Mouse (Mus musculus) cerebellum, adult 9-10 months (tissue): ENCODE data around the gene Tcstv3.
"Not testable (repeated sequence)": the region's sequence is repeated elsewhere in the genome, so short reads cannot be mapped to it uniquely, and the experiment has no call there.

Experiments used
- DNase-seq: peaks from one replicate; pipeline ENCODE4 v3.0.0; 2022

Tcstv3 gene

GRCm38 (mm10) chr13:120316578-120316977 is at the start of gene Tcstv3:
TSS of gene Tcstv3 (plus strand) at chr13:120316878.
- DNase-seq = not testable (repeated sequence)

- not testable (repeated sequence) for DNase-seq
Measured at GRCm38 (mm10) chr13:120277837-120278236, 38.8 kb upstream of the Tcstv3 start.

DNA sequence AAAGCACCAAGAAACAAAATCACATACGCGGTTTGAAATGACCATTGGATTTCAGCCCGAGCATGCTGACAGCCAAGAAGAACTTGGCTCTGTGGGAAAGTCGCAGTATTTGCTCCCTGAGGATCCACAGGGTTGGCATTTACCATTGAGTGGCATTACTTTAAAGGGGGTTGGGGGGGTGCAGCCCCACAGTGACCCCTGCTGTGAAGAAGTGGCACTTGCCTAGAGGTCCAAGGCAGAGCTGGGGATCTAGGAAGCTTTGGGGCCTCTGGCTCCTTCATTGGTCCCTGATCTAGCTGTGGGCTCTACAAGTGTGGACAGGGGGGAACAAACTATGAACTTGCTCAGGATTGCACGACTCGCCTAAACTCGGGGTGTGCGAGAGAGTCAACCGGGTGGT is 37.9 kb upstream of the Tcstv3 start:
- DNase-seq = no peak

- DNase-seq = no peak
Measured at GRCm38 (mm10) chr13:120299324-120299894, 17.3 kb upstream of the Tcstv3 start.

- DNase-seq = no peak
Measured at GRCm38 (mm10) chr13:120299991-120300442, 16.7 kb upstream of the Tcstv3 start, which contains the start of gene BC147527. TSS of gene BC147527 (plus strand) at chr13:120300392.

- DNase-seq = no peak
Measured at GRCm38 (mm10) chr13:120300853-120301252, 15.8 kb upstream of the Tcstv3 start.

DNA sequence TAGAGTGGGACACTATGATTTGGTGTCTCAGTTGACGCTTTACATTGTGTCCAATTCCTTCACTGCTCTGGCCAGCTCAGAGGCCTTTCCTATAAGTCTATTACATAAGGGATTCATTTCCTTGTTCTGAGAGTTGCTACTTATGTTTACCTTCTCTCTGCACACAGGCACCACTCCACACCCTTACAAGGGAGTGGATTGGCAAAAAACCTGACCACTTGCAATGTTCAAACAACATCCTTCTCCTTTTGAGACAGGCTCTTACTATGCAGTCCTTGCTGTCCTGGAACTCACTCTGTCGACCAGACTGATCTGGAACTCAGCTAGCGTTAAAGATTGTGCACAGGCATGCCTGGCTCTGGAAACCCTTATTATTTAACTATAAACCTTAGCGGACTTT is 5.9 kb upstream of the Tcstv3 start:
- DNase-seq = no peak

GRCm38 (mm10) chr13:120313584-120313983 is 3.1 kb upstream of the Tcstv3 start:
- DNase-seq = no peak

DNA sequence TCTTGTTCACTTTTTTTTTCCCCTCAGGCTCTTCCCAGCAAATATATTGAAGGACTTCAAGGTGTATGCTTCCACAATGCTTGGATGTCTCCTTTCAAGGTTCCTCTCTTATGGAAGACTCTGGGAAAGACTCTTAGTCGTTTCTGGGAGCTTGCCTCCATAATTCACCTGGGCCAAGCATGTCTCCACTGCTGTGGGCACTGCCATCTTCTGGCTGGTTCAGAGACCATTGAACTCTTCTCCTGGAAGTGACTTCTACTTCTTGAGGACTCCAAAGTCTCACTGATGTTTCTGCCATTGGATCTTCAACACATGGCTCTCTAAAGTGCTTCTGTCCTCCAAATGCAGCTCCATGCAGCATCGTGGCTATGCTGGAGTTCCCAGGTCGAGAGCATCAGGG is 3.5 kb downstream of the Tcstv3 start:
- no peak for DNase-seq

- DNase-seq = no peak
Measured at GRCm38 (mm10) chr13:120320721-120321120, 4.0 kb downstream of the Tcstv3 start.
